Mouse (Mus musculus) hindbrain, postnatal 0 days (tissue): ENCODE measurements around the gene Slc35e4. TPM values are rescaled to one million over a fixed set of nuclear protein-coding genes. Genes with fewer than 3 reads are reported as not detected.
"Not testable (repeated sequence)": the region's sequence is repeated elsewhere in the genome, so short reads cannot be mapped to it uniquely, and the experiment has no call there.

Source experiments
- ATAC-seq: fragments of 200-750 bp; cut with Nextera tagmentation; 2 replicates; pipeline ENCODE4 v1.8.0; 2017; ENCODE audit warnings: mild to moderate bottlenecking, moderate TSS enrichment, moderate library complexity
- DNase-seq: peaks from one replicate; pipeline ENCODE4 v3.0.0-alpha.2; 2015; ENCODE audit warnings: low spot score
- H3K27ac ChIP-seq: fragments of 300-500 bp; sonication (generic); 2 replicates; pipeline ENCODE4 v1.5.1; 2014; ENCODE audit warnings: mild to moderate bottlenecking
- H3K27me3 ChIP-seq: fragments of 300-500 bp; sonication (generic); 2 replicates; pipeline ENCODE4 v1.6.1; 2014; ENCODE audit warnings: low read length, mixed read lengths; ENCODE audit not compliant: insufficient read depth
- H3K36me3 ChIP-seq: fragments of 300-500 bp; sonication (generic); 2 replicates; pipeline ENCODE4 v1.6.1; 2014; ENCODE audit warnings: low read length, mixed read lengths; ENCODE audit not compliant: insufficient read depth
- H3K4me1 ChIP-seq: fragments of 300-500 bp; sonication (generic); 2 replicates; pipeline ENCODE4 v1.6.1; 2014; ENCODE audit warnings: antibody characterized with exemption, low read length, mixed read lengths; ENCODE audit not compliant: insufficient read depth
- H3K4me2 ChIP-seq: fragments of 300-500 bp; sonication (generic); 2 replicates; pipeline ENCODE4 v1.6.1; 2014; ENCODE audit warnings: low read depth, mild to moderate bottlenecking, low read length, moderate library complexity, mixed read lengths
- H3K4me3 ChIP-seq: fragments of 300-500 bp; sonication (generic); 2 replicates; pipeline ENCODE4 v1.5.1; 2014; ENCODE audit warnings: low read length
- H3K9ac ChIP-seq: fragments of 300-500 bp; sonication (generic); replicated peaks from 2 replicates; pipeline ENCODE4 v1.6.1; 2014; ENCODE audit warnings: mild to moderate bottlenecking, low read length, moderate library complexity, mixed read lengths
- H3K9me3 ChIP-seq: fragments of 300-500 bp; sonication (generic); 2 replicates; pipeline ENCODE4 v1.6.1; 2016; ENCODE audit warnings: low read length, mixed read lengths
- CTCF ChIP-seq: IDR thresholded peaks from 2 replicates; pipeline ENCODE4 v1.5.1; 2016; ENCODE audit warnings: antibody characterized with exemption, control low read depth, low read depth
- WGBS: fragments of 180-500 bp; shearing (Covaris S2); extraction: QIAGEN DNeasy Blood & Tissue Kit; methylation state at CpG from one replicate; pipeline ENCODE4 v1.1.7; 2014; 5-methylcytosine and 5-hydroxymethylcytosine counted together
- polyA plus RNA-seq: library from polyadenylated mRNA; unstranded; fragments of >200 nt; fragmentation: Nextera tagmentation; extraction: Ambion mirVana; gene quantifications from 2 replicates; pipeline ENCODE4 v1.2.1, GENCODE M21; 2015
- total RNA-seq: library from RNA; depleted of rRNA; stranded (reverse); fragments of >200 nt; gene quantifications from 2 replicates; pipeline ENCODE4 v1.2.3, GENCODE M21; 2014

The Slc35e4 gene
- total and polyA plus RNA-seq, 2 experiments from 2014 or later = 25.8 to 52.4 TPM

DNA sequence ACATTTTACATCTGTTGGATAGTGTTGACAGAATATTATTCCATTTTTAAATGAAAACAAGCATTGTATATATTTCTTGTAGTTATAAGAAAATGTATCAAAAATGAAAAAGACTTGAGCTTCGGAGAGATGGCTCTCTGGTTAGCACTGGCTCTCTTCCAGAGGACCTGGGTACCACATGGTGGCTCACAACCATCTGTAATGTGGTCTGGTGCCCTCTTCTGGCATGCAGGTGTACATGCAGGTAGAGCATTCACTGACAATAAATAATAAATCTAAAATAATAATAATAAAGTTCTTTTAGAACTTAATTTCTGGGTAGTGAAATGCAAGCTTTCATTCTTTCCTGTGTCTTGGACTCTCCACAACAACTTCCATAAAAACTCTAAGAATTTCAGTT lies 4.3 kb upstream of the Slc35e4 start:
- no peaks in the 10 kb centered on the region for H3K4me1 ChIP-seq
- no peak overlapping the region for H3K9ac ChIP-seq
- no peaks in the 10 kb centered on the region for H3K27me3 ChIP-seq
- no peaks in the 10 kb centered on the region for H3K9me3 ChIP-seq
- no peak overlapping the region for H3K4me3 ChIP-seq
- 22% methylated on average over 1 of the region's 1 CpGs for WGBS
- H3K4me2 ChIP-seq = no peak overlapping the region
- TF ChIP-seq CTCF = peak; percentile 65
- DNase-seq = peak; percentile 68
- ATAC-seq = no peak
- no peak overlapping the region for H3K27ac ChIP-seq
- H3K36me3 ChIP-seq = peaks cover 5% of the 10 kb centered on the region; the same call in 1 of the 2 replicates

DNA sequence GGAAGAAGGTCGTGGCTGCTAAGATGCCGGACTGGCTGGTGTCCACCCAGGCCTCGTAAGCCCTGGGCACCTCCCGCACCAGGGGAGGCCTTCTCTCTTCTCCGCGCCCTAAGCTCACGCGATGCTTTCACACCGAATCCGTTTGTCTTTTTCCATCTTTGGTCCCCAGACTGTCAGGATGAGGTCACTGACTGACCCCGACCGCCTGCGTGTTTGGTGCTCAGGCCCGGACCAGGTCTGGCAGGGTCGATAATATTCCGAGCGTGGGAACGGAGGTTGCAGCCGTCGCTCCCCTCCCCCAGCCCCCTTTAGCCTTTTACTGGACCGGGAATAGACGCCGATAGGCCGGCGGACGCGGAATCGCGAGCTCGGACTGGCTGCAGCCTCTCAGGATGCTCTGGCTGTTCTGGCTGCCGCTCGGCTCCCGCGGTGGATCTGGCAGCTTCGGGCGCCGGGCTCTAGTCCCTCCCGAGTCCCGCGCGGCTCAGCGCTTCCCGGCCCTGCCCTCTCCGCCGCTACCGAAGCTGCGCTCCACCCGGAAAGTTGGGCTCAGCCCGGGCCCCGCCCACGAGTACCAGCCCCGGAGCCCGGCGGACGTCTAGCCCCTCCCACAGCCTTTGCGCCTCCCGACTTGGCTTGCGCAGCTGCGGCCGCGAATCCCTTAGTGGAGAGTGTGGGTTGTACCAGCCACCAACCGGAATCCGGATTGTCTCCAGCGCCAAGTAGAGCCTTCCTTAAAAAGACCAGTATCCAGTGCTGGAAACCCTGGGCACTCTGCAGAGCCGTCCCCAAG lies 952 bp downstream of the Slc35e4 start:
- Histone ChIP-seq H3K9ac (peak overlapping the region; percentile 77), H3K27me3 (no peaks in the 10 kb centered on the region), H3K9me3 (no peaks in the 10 kb centered on the region), H3K4me2 (peak overlapping the region; percentile 93), H3K36me3 (no peaks in the 10 kb centered on the region), H3K4me1 (peaks cover 28% of the 10 kb centered on the region), H3K27ac (peak overlapping the region; percentile 93), H3K4me3 (peak overlapping the region; percentile 67)
- DNase-seq (peak; percentile 95), ATAC-seq (peak; percentile 91)
- TF ChIP-seq CTCF = no peak; the same call in 1 of the 2 replicates
- WGBS = under 1% methylated on average over 62 of the region's 65 CpGs

DNA sequence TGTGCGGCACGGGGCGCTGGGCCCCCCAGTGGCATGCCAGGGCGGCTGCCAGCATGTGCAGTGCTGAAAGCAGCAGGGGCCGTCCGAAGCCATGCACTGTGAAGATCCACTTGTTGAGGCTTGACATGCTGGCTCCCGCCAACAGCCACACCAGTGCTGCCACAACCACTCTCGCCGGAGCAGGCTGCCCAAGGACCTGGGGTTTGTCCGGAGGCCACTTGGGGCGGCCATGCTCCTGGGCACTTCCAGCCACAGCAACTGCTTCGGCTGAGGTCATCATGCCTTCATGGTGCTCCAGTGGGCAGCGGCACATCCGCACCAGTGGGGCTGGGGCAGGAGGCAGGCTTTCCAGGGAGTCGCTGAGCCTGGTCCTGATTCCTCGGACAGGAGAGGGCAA lies 1.6 kb downstream of the Slc35e4 start:
- TF ChIP-seq CTCF = peak; percentile 32
- 1% methylated on average over 16 of the region's 16 CpGs for WGBS
- peak; percentile 19 for ATAC-seq
- Histone ChIP-seq H3K4me1 (peaks cover 28% of the 10 kb centered on the region), H3K27ac (peak overlapping the region; percentile 93), H3K4me3 (peak overlapping the region; percentile 67), H3K36me3 (no peaks in the 10 kb centered on the region), H3K27me3 (no peaks in the 10 kb centered on the region), H3K9me3 (no peaks in the 10 kb centered on the region), H3K9ac (peak overlapping the region; percentile 77), H3K4me2 (peak overlapping the region; percentile 93)
- DNase-seq = peak; percentile 46

DNA sequence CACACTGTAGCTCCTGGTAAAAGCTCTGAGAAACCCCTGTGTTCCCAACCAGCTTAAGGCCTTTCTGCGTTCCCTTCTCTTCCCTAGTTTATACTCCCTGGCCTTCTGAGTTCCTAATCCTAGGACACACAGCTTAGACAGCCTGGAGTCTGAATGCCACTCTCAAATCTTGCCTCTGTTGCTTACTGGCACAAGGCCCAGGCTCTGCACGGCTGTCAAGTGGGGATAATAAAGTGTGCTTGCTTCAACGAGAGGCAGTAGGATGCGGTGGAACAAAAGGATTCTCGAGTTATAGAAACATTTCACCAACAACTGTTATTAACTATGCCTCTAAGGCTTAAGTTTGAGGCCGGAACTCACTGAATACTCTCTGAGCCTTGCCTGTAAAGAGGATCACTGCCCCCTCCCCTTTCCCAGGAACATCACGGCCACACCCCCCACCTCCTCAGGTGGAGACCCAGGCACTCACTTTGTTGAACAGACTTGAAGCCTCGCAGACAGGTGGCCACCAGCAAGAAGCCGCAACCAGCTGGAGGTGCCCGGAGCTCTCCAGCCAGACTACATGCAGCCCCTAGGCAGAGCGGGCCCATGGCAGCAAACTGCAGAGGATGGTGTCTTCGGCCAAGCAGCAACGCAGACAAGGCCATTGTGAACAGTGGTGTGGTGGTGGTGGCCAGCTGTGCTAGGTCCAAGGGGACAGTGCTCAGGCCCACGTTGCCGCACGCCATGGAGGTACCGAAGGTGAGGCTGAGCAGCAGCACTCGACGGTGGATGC lies 2.2 kb downstream of the Slc35e4 start:
- H3K4me1 ChIP-seq = peaks cover 28% of the 10 kb centered on the region
- peak overlapping the region; percentile 77 for H3K9ac ChIP-seq
- peaks cover under 1% of the 10 kb centered on the region; the same call in 1 of the 2 replicates for H3K36me3 ChIP-seq
- peak overlapping the region; percentile 67 for H3K4me3 ChIP-seq
- H3K4me2 ChIP-seq = peak overlapping the region; percentile 93
- peak overlapping the region; percentile 93 for H3K27ac ChIP-seq
- ATAC-seq = peak; percentile 22
- 8% methylated on average over 19 of the region's 19 CpGs for WGBS
- H3K27me3 ChIP-seq = no peaks in the 10 kb centered on the region
- TF ChIP-seq CTCF = no peak
- H3K9me3 ChIP-seq = no peaks in the 10 kb centered on the region
- peak; percentile 71 for DNase-seq

DNA sequence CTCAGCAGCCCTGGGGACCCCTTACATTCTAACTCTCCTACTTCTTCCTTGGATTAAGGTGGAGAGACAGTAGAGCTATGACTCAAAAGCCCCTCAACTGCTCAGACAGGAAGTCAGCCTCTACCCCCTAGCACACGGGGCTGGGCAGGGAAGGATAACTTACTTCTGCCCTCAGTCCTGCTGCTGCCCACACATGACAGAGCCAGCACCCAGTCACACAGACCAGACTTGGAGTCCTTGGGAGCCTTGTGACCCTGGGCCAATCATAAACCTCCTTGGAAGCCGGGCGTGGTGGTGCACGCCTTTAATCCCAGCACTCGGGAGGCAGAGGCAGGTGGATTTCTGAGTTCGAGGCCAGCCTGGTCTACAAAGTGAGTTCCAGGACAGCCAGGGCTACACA lies 3.0 kb downstream of the Slc35e4 start:
- H3K9me3 ChIP-seq, ATAC-seq, DNase-seq, H3K36me3 ChIP-seq, H3K27me3 ChIP-seq: not testable (repeated sequence)
- H3K4me3 ChIP-seq = peak overlapping the region; percentile 67
- WGBS = 73% methylated on average over 5 of the region's 6 CpGs
- peak overlapping the region; percentile 46; the same call in 1 of the 2 replicates for H3K9ac ChIP-seq
- H3K27ac ChIP-seq = peak overlapping the region; percentile 93; the same call in 1 of the 2 replicates
- H3K4me1 ChIP-seq = peaks cover 28% of the 10 kb centered on the region
- H3K4me2 ChIP-seq = peak overlapping the region; percentile 93

DNA sequence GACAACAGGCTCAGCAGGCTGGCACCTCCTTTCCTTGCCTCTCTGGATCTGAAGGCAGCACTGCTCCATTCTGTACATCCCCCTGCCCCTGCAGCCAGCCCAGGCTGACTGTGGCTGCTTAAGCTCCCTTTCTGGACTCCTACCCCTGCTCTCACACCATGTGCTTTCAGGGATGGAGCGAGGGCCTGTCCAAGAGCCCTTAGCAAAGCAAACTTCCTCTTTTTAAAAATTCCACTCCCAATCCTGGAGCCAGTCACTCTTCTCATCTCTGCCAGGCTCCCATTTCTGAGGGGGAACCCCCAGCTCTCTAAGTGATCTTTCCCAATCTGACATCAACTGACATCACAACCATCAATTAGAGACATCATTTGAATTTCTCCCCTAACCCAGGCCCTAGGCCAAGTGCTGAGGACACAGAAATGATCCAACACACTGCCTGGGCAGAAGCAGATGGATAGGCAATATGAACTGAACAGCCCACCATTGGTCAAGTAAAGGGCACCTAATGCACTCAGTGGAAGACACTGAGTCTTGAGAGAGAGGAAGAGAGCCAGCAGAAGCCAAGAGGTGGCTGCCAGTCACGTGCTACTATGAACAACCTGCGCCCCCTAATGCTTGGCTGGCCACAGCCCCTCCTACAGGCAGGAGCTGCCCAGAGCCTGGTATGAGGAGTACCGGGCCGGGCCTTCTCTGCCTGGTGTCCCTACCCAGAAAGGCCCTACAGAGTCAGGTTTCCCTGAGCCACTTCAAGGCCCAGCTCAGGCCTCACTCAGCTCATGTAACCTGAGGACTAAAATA lies 3.8 kb downstream of the Slc35e4 start:
- ATAC-seq (no peak), DNase-seq (peak; percentile 20)
- WGBS = 45% methylated on average over 5 of the region's 5 CpGs
- peak overlapping the region; percentile 4; the same call in 1 of the 2 replicates for H3K27ac ChIP-seq
- peaks cover 11% of the 10 kb centered on the region for H3K36me3 ChIP-seq
- H3K9ac ChIP-seq = peak overlapping the region; percentile 46
- peak overlapping the region; percentile 67 for H3K4me3 ChIP-seq
- H3K9me3 ChIP-seq = no peaks in the 10 kb centered on the region
- peak overlapping the region; percentile 93 for H3K4me2 ChIP-seq
- H3K4me1 ChIP-seq = peaks cover 28% of the 10 kb centered on the region
- no peaks in the 10 kb centered on the region for H3K27me3 ChIP-seq
- no peak; the same call in 1 of the 2 replicates for TF ChIP-seq CTCF
